Mouse (Mus musculus) spleen, adult 2 months (tissue): ENCODE measurements around the gene Gga1.

Experiments
- CTCF ChIP-seq: fragments of 200-500 bp; IDR thresholded peaks from 2 replicates; pipeline ENCODE4 v1.5.1; 2011; ENCODE audit warnings: mild to moderate bottlenecking, inconsistent platforms; ENCODE audit not compliant: insufficient read depth, insufficient read length, insufficient replicate concordance; ENCODE audit errors: extremely low read depth
- POLR2A ChIP-seq: fragments of 200-500 bp; IDR thresholded peaks from 2 replicates; pipeline ENCODE4 v1.6.1; 2011; ENCODE audit warnings: low read depth, low read length, inconsistent platforms

DNA sequence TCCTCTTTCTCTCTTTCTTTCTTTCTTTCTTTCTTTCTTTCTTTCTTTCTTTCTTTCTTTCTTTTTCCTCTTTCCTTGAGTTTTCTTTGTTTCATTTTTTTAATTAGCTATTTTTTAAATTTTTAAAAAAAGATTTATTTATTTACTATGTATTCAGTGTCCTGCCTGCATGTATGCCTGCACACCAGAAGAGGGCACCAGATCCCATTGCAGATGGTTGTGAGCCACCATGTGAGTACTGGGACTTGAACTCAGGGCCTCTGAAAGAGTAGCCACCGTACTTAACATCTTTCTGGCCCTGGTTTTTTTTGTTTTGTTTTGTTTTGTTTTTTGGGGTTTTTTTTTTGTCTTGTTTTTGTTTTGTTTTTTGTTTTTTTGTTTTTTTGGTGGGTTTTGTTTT is 47.4 kb upstream of the Gga1 start:
- TF ChIP-seq CTCF (no peak), POLR2A (no peak)
